Mouse (Mus musculus) erythroblast, adult 5-6 weeks (primary cell): Measurements from ENCODE around the gene Ptn. TPM values are rescaled to one million over a fixed set of nuclear protein-coding genes. Genes with fewer than 3 reads are reported as not detected.

Source experiments
- ATAC-seq: replicated peaks from 2 replicates; pipeline ENCODE4 v1.8.0; 2016; ENCODE audit warnings: moderate number of reproducible peaks, mild to moderate bottlenecking, moderate TSS enrichment, inconsistent platforms; ENCODE audit not compliant: poor library complexity, low FRiP score, severe bottlenecking
- total RNA-seq, 2 experiments: library from RNA; stranded (forward) in 1 of 2; stranded (reverse) in 1 of 2; fragments of 150-400 nt in 1 of 2; fragments of 200-764, 138-1000 nt in 1 of 2; gene quantifications; 2 replicates each; pipeline versions ENCODE4 v1.2.3 to v1.2.4; 2015 to 2017; ENCODE audit warnings: low replicate concordance in 2 of 2

The Ptn gene
- total RNA-seq (2015; ENCODE audit: low replicate concordance) (not detected in 2 replicates), total RNA-seq (2017; ENCODE audit: low replicate concordance) (not detected in 2 replicates)

DNA sequence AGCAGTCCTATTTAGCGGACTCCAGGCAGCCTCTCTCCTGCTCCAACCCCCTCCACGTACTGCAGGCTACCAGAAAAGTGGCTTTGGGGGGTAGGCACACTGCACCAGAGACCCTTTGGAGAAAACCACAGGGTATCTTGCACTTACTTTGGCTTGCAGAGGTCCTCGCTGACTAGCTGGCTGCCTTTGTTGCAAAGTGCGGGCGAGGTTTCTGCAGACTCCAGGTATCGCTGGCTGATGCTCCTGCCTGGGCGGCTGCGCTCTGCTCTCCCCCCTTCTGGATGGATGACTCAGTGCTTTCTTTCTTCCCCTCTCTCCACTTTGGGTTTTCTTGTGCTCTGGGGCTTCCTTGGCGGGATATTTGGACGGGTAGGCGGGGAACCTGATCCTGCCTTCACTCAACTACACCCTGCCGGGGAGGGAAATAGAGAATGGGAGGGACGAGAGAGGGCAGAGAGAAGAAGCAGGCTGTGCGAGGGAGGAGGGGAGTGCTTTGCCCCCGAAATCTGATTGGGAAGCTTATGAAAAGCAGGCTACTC lies at the start of gene Ptn:
TSS of gene Ptn (minus strand) at position 474 of the 539 bp plus-strand sequence.
- no peak for ATAC-seq

GRCm38 (mm10) chr6:36858258-36859041 lies 48.4 kb upstream of the Ptn start:
- no peak for ATAC-seq

- ATAC-seq: no peak
Observed at GRCm38 (mm10) chr6:36857627-36858257, 47.7 kb upstream of the Ptn start.

GRCm38 (mm10) chr6:36850422-36851129 lies 40.6 kb upstream of the Ptn start:
- ATAC-seq: no peak

- ATAC-seq: no peak
Observed at GRCm38 (mm10) chr6:36845288-36845687, 35.3 kb upstream of the Ptn start.

- no peak for ATAC-seq
Observed at GRCm38 (mm10) chr6:36844258-36844657, 34.2 kb upstream of the Ptn start.

GRCm38 (mm10) chr6:36843031-36843488 lies 33.0 kb upstream of the Ptn start:
- no peak for ATAC-seq

DNA sequence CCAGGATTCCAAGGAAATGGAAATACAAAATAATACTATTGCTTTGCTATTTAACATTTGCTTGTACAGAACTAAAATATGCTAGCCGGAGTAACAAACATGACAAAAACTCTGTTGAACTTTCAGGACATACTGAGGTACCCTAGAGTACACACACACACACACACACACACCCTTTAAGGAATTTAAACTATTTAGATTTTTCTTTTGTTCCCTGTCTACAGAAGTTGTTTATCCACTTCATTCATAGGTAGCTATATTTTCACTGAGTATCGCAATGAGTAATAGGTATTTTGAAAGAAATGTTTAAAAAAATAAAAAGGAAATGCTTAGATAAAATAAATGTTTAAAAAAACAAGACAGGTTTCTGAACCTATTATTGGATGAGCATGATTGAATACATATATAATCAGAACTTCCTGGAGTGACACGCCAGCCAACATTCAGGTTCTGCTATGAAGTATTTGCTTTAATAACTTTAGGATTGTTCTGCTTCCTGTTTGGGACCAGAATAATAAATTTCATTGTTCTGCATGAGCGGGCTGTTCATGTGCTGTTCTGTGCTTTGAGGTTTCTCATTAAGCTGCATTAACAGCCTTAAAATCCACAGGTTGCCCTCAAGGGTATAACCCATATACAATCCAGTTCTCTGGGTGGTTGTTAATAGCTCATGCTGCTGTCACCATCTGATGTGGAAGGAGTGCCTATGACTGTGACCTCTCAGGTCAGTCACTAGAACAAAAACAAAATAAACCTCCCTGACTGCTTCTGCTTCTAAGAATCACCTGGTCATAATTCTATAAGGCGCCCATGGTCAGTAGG lies 32.3 kb upstream of the Ptn start:
- ATAC-seq: no peak

DNA sequence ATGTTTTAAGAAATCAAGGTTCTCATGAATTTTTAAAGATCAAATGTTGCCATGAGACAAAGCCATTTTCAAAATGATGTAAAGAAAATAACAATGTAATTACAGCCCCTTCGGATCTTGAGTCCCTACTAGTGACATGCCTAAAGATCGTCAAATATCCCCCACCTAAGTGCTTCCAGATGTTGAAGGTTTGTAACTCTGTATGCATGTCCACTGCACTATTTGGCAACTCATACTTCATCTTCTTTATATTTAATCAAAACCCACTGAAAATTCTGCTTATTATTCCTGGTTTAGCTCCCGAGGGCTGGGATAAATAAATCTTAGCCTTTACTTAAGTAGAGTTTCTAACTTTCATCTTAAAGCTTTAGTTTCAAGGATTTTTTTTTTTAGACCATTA lies 31.7 kb upstream of the Ptn start:
- no peak for ATAC-seq

GRCm38 (mm10) chr6:36841174-36841573 lies 31.2 kb upstream of the Ptn start:
- ATAC-seq: no peak

DNA sequence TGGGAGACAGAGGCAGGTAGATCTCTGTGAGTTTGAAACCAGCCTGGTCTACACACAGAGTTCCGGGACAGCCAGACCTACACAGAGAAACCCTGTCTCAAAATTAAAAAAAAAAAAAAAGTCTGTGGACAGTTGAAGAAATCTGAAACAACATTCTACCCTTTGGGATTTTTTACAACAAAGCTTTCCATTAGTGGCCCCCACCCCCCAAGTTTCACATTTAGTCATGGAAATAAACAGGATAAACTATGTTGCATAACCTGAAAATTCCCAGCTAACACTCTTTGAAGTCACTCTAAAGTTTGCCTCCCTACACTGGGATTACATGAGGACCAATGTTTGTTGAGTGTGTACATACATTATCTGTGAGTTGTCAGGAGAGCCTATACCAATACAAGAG lies 28.7 kb upstream of the Ptn start:
- no peak for ATAC-seq

GRCm38 (mm10) chr6:36835351-36835750 lies 25.3 kb upstream of the Ptn start:
- no peak for ATAC-seq

DNA sequence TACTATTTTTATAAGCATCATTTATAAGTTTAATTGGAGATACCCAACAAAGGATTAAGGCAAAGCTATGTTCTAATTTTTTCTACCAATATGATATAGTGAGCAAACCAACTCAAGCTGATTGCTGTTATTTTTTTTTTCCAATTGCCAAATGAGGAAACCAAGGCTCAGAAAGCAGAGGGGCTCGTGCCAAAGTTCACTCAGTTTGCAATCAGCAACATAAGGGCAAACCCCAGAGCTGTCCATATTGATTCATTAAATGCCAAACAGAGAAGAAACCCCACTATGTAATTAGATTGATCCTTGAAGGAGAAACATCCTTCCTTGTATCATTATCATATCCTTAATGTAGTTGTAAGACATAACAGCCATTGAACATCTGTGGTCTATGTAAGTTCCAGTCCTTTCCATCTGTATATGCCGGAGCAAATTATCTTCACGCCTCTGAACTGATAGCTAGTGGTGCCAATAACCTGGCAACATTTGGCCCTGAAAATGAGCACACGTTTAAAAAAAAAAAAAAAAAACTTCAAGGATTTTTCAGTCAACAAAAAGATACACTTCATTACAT lies 24.8 kb upstream of the Ptn start:
- no peak for ATAC-seq

- no peak for ATAC-seq
Observed at GRCm38 (mm10) chr6:36832681-36833080, 22.7 kb upstream of the Ptn start.

GRCm38 (mm10) chr6:36832207-36832606 lies 22.2 kb upstream of the Ptn start:
- ATAC-seq: no peak

- ATAC-seq: no peak
Observed at GRCm38 (mm10) chr6:36830371-36830925, 20.4 kb upstream of the Ptn start.

DNA sequence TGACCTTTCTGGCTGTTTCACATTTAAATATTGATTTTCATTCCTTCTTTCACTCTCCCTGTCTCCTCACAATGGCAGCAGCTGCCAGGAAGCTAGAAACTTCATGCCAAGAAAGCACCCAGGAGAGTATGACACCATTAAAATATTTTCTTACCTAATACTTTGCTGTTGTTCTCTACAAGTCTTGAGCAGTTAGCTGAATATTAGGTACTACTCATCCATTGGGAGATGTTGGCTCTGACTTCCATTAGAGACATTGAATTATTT lies 9.7 kb upstream of the Ptn start:
- ATAC-seq: no peak

- ATAC-seq: no peak
Observed at GRCm38 (mm10) chr6:36819019-36819783, 9.2 kb upstream of the Ptn start.
